Mouse (Mus musculus) embryonic facial prominence, embryonic 11.5 days (tissue): ENCODE data around the gene Chchd1. TPM values are rescaled to one million over a fixed set of nuclear protein-coding genes. Genes with fewer than 3 reads are reported as not detected.

ENCODE experiments used
- ATAC-seq: fragments of 200-750 bp; cut with Nextera tagmentation; replicated peaks from 2 replicates; pipeline ENCODE4 v1.8.0; 2017; ENCODE audit warnings: low read depth; ENCODE audit not compliant: insufficient number of reproducible peaks, low FRiP score, low TSS enrichment
- DNase-seq: peaks from one replicate; pipeline ENCODE4 v3.0.0-alpha.2; 2015; ENCODE audit warnings: low spot score
- H3K27ac ChIP-seq: fragments of 300-500 bp; sonication (generic); replicated peaks from 2 replicates; pipeline ENCODE4 v1.5.1; 2014; ENCODE audit warnings: mild to moderate bottlenecking, low read depth, low read length, control low read depth
- H3K27me3 ChIP-seq: fragments of 300-500 bp; sonication (generic); 2 replicates; pipeline ENCODE4 v1.6.1; 2014; ENCODE audit warnings: mild to moderate bottlenecking, low read length, moderate library complexity, mixed read lengths; ENCODE audit not compliant: control insufficient read depth, insufficient read depth
- H3K36me3 ChIP-seq: fragments of 300-500 bp; sonication (generic); replicated peaks from 2 replicates; pipeline ENCODE4 v1.6.1; 2014; ENCODE audit warnings: low read depth, mild to moderate bottlenecking, low read length, moderate library complexity, mixed read lengths; ENCODE audit not compliant: control insufficient read depth, insufficient read depth
- H3K4me1 ChIP-seq: fragments of 300-500 bp; sonication (generic); 2 replicates; pipeline ENCODE4 v1.6.1; 2014; ENCODE audit warnings: low read length, mixed read lengths; ENCODE audit not compliant: control insufficient read depth, insufficient read depth
- H3K4me2 ChIP-seq: fragments of 300-500 bp; sonication (generic); 2 replicates; pipeline ENCODE4 v1.6.1; 2014; ENCODE audit warnings: low read depth, mild to moderate bottlenecking, control low read depth, low read length, moderate library complexity
- H3K4me3 ChIP-seq: fragments of 300-500 bp; sonication (generic); 2 replicates; pipeline ENCODE4 v1.5.1; 2014; ENCODE audit warnings: low read depth, low read length, control low read depth
- H3K9ac ChIP-seq: fragments of 300-500 bp; sonication (generic); replicated peaks from 2 replicates; pipeline ENCODE4 v1.6.1; 2014; ENCODE audit warnings: mild to moderate bottlenecking, control low read depth, low read length
- H3K9me3 ChIP-seq: fragments of 300-500 bp; sonication (generic); replicated peaks from 2 replicates; pipeline ENCODE4 v1.6.1; 2016; ENCODE audit warnings: mild to moderate bottlenecking, low read length, inconsistent platforms, mixed read lengths; ENCODE audit not compliant: control insufficient read depth
- WGBS: fragments of 180-500 bp; shearing (Covaris S2); extraction: QIAGEN DNeasy Blood & Tissue Kit; methylation state at CpG from one replicate; pipeline ENCODE4 v1.1.7; 2014; 5-methylcytosine and 5-hydroxymethylcytosine counted together
- polyA plus RNA-seq: library from polyadenylated mRNA; unstranded; fragments of >200 nt; fragmentation: Nextera tagmentation; extraction: Ambion mirVana; gene quantifications from 2 replicates; pipeline ENCODE4 v1.2.1, GENCODE M21; 2014

The Chchd1 gene
- polyA plus RNA-seq, 1 experiment from 2014 or later = 257 TPM

DNA sequence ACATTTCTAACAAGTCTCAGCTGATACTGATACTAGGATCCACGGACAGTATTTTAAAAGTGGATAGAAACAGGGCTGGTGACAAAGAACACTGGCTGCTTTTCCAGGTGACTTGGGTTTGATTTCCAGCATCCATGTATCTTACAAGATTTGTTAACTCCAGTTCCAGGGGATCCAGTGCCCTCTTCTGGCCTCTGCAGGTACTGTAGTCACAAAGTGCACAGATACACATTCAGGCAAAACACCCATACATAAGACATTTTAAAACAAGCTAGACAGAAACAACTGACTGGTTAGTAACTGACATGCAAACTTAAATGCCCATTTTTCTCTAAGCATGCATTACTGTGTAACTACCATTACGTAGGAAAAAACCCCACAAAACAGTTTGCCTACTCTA lies 29.8 kb upstream of the Chchd1 start:
- no peaks in the 10 kb centered on the region for H3K4me1 ChIP-seq
- WGBS = 90% methylated on average over 2 of the region's 2 CpGs
- H3K9ac ChIP-seq = no peak overlapping the region
- ATAC-seq (no peak), DNase-seq (peak; percentile 49)
- H3K27ac ChIP-seq = no peak overlapping the region
- no peak overlapping the region for H3K4me3 ChIP-seq
- no peaks in the 10 kb centered on the region for H3K9me3 ChIP-seq
- no peaks in the 10 kb centered on the region for H3K27me3 ChIP-seq
- H3K36me3 ChIP-seq = 0 out of 2 replicates have a peak, but pooled peaks cover 2% of the 10 kb centered on the region
- no peak overlapping the region for H3K4me2 ChIP-seq

DNA sequence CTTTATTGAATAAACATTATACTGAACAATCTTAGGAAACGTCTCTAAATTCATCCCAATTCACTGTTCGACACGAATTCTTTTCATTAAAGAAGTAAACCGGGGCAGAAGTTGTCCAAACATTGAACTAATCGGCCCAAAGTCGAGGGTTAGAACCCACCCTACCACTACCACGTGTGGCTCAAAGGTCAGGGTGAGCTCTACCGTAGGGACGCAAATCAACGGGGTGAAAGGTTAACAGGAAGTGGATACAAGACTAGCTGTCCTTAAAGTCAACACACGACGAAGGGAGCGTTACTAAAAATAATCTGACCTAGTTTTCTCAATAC lies 29.1 kb upstream of the Chchd1 start:
- peaks cover 2% of the 10 kb centered on the region; the same call in 1 of the 2 replicates for H3K36me3 ChIP-seq
- peak overlapping the region; percentile 16; the same call in 1 of the 2 replicates for H3K27ac ChIP-seq
- peak overlapping the region; percentile 42 for H3K9ac ChIP-seq
- H3K27me3 ChIP-seq = no peaks in the 10 kb centered on the region
- no peaks in the 10 kb centered on the region for H3K4me1 ChIP-seq
- 8% methylated on average over 13 of the region's 13 CpGs for WGBS
- H3K4me2 ChIP-seq = peak overlapping the region; percentile 37
- ATAC-seq (peak; percentile 51; the same call in 1 of the 2 replicates), DNase-seq (no peak)
- H3K9me3 ChIP-seq = no peaks in the 10 kb centered on the region
- H3K4me3 ChIP-seq = peak overlapping the region; percentile 69

DNA sequence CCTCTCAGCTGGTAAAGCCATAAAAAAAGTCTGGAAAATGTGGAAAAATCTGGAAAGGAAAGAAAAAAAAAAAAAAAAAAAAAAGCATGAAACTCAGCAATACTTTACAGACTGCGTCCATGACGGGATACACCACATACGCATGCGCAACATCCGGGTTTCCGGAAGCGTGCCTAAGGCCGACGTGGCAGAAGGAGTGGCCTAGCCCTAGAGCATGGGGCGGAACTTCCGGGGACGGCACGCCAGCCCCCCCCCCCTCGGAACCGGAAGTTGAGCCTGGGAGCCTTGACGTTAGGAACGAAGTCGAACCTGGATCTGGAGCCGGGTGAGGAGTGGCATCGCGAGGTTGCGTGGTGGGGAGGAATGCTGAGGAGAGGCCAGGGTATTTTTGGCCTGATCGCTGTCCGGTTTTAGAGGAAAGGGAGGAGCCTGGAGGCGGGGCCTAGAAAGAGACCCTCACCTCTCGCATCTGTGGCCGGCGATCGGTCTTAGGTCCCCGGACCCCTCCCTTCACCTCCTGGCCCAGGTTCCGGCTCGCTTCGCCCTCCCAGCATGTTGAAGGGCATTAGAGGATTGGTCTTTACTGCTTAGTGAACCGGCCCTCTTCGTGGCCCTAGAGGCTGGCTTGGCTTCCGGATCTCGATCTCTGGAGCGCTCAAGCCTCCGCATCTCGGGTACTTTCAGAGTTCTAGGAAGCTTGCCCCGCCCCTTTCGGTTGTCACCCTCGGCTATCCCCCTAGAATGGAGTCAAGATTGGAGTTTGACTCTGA lies 28.6 kb upstream of the Chchd1 start, which contains the start of gene Sec24c:
Gene Sec24c, plus strand, starts transcription at position 245 of the 770 bp plus-strand sequence.
- WGBS = under 1% methylated on average over 43 of the region's 43 CpGs
- peak; percentile 95 for ATAC-seq
- peak; percentile 100 for DNase-seq

DNA sequence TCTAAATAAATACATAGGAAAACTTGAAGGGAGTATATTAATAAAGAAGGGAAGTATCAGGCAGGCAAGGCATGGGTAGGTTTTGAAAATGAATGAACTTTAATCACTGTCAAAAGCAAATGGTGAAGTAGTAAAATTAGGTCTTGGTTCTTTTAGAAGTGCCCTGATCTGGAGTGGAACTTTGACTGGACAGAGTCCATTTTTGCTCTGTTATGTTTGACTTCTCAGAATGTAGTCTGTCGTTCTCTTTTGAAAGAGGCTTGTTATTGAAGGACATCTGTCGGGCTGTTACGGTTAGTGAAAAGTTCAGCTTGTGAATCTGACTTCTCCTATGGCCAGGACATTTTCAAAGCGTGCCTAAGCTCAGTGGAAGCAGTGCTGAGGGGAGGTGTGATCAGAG lies 24.9 kb upstream of the Chchd1 start:
- Histone ChIP-seq H3K4me3 (no peak overlapping the region), H3K27ac (no peak overlapping the region), H3K4me1 (no peaks in the 10 kb centered on the region), H3K9me3 (no peaks in the 10 kb centered on the region), H3K4me2 (no peak overlapping the region), H3K27me3 (no peaks in the 10 kb centered on the region), H3K36me3 (peaks cover 10% of the 10 kb centered on the region), H3K9ac (no peak overlapping the region)
- ATAC-seq (no peak), DNase-seq (no peak)
- WGBS = 94% methylated on average over 4 of the region's 4 CpGs

More for the DNA sequence above, 28.6 kb upstream of the Chchd1 start, which contains the start of gene Sec24c:
- Histone ChIP-seq H3K9me3 (no peaks in the 10 kb centered on the region), H3K4me3 (peak within 1 kb of the TSS; percentile 69), H3K27ac (peak within 1 kb of the TSS; percentile 80), H3K36me3 (peaks cover 2% of the 10 kb centered on the region; the same call in 1 of the 2 replicates), H3K27me3 (no peaks in the 10 kb centered on the region), H3K4me1 (no peaks in the 10 kb centered on the region), H3K4me2 (peak within 1 kb of the TSS; percentile 74), H3K9ac (peak within 1 kb of the TSS; percentile 80)

DNA sequence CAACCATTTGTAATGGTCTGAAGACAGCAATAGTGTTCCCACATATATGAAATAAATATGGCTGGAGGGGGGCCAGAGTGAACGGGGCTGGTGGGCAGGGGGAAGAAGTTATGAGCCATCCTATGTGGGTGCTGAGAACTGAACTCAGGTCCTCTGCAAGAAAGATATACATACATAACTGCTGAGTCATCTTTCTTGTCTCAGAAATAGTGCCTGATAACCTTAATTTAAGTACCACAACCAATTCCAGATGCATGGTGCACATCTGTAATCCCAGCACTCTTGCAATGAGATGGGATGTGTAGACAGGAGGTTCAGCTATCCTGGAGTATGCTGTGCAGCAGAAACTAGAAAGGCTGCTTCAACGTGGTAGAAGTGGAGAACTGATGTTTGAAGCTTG lies 21.1 kb upstream of the Chchd1 start:
- DNase-seq (no peak), ATAC-seq (no peak)
- no peak overlapping the region for H3K4me3 ChIP-seq
- H3K36me3 ChIP-seq = peaks cover 16% of the 10 kb centered on the region
- no peaks in the 10 kb centered on the region for H3K27me3 ChIP-seq
- no peaks in the 10 kb centered on the region for H3K9me3 ChIP-seq
- WGBS = 94% methylated on average over 2 of the region's 2 CpGs
- no peak overlapping the region for H3K27ac ChIP-seq
- H3K4me1 ChIP-seq = no peaks in the 10 kb centered on the region
- no peak overlapping the region for H3K4me2 ChIP-seq
- H3K9ac ChIP-seq = no peak overlapping the region

DNA sequence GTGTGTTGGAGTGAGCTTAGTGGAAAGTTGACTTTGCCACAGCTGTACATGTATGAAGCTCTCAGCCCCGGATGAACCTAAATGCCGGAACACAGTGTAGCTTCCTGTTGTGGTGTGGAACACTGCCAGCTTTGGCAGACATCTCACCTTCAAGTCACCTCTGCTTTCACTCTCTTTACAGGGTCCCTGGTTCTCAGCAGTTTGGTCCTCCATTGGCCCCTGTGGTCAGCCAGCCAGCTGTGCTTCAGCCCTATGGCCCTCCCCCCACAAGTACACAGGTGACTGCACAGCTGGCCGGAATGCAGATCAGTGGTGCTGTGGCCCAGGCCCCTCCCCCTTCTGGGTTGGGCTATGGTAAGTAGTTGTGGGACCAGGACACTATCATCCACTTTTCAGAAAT lies 20.3 kb upstream of the Chchd1 start:
- Histone ChIP-seq H3K9me3 (no peaks in the 10 kb centered on the region), H3K27ac (no peak overlapping the region), H3K27me3 (no peaks in the 10 kb centered on the region), H3K4me3 (no peak overlapping the region), H3K4me1 (no peaks in the 10 kb centered on the region), H3K36me3 (peaks cover 14% of the 10 kb centered on the region), H3K9ac (no peak overlapping the region), H3K4me2 (no peak overlapping the region)
- DNase-seq = no peak
- no peak for ATAC-seq
- WGBS = 81% methylated on average over 3 of the region's 3 CpGs

DNA sequence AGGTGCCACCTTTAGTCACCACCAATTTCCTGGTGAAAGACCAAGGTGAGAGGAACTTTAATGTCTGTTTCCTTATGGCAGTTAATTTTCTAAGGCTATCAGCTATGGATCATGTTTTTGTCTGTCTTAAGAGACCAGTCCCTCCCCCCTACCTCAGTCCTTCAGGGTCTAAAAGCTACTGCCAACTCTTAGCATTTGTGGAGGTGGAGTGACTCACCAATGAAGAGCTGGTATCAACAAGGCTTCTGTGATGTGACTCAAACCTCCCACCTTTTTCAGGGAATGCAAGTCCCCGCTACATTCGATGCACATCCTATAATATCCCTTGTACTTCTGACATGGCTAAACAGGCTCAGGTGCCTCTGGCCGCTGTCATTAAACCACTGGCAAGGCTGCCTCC lies 16.2 kb upstream of the Chchd1 start:
- WGBS = 98% methylated on average over 3 of the region's 3 CpGs
- Histone ChIP-seq H3K9me3 (no peaks in the 10 kb centered on the region), H3K27me3 (no peaks in the 10 kb centered on the region), H3K4me3 (no peak overlapping the region), H3K4me2 (no peak overlapping the region), H3K27ac (no peak overlapping the region), H3K36me3 (peaks cover 22% of the 10 kb centered on the region), H3K4me1 (no peaks in the 10 kb centered on the region), H3K9ac (no peak overlapping the region)
- DNase-seq = no peak
- ATAC-seq = no peak

DNA sequence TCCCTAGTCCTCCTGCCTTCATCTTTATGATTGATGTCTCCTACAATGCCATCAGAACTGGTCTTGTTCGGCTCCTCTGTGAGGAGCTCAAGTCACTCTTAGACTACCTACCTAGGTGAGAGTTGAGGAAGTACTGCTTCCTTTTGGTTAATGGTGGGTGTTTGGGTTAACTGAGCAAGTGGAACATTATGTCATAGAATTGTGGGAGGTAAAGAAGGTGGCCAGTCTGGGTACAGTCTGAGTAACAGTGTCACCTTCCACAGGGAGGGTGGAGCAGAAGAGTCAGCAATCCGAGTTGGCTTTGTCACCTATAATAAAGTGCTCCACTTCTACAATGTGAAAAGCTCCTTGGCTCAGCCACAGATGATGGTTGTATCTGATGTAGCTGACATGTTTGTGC lies 13.8 kb upstream of the Chchd1 start:
- no peak overlapping the region for H3K9ac ChIP-seq
- H3K27ac ChIP-seq = no peak overlapping the region
- no peaks in the 10 kb centered on the region for H3K27me3 ChIP-seq
- DNase-seq (no peak), ATAC-seq (no peak)
- no peaks in the 10 kb centered on the region for H3K4me1 ChIP-seq
- H3K4me2 ChIP-seq = no peak overlapping the region
- WGBS = 91% methylated on average over 2 of the region's 2 CpGs
- H3K9me3 ChIP-seq = no peaks in the 10 kb centered on the region
- H3K36me3 ChIP-seq = peaks cover 18% of the 10 kb centered on the region
- no peak overlapping the region for H3K4me3 ChIP-seq
